ENCODE assay signal across 21 mouse cellular contexts in the genomic region with DNA sequence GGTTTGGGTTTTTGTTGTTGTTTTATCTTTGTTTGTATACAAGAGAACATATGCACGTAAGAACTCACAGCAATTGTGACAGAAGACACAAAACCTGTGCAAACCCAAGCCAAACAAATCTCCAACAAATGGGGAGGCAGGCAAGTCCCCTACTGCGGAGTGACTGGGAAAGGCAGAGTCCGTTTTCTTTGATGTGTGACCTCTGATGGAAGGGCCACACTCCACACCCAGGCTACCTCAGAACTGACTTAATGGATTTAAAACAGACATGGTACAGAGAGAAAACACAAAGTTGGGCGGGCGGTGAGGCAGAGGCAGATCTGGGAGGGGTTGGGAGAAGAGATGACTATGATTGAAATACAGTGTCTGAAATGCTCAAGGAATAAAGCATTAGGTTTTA.
DNase-seq lines count a peak whose midpoint lies in the region; ATAC-seq lines count a peak whose summit lies in the region.
"Had no signal": no experiment of that assay in that cellular context is flagged by ENCODE, and none has a peak within 500 bp of the region (broad histone marks: within the 10 kb centered on the region; RNA-seq: fewer than 3 reads in every experiment).

No protein-coding gene starts in this region.

- ATAC-seq in embryonic facial prominence, embryonic 11.5 days (replicated peaks; ENCODE audit: insufficient number of reproducible peaks, low FRiP score, low TSS enrichment, low read depth), result no peak
- ATAC-seq in midbrain, embryonic 16.5 days, result no peak
- ATAC-seq: CD4-positive, CD25-positive, alpha-beta regulatory T cell, adult 4 months; forebrain, embryonic 16.5 days; intestine, embryonic 16.5 days had no signal

- no peak overlapping the region for H3K4me2 ChIP-seq in embryonic facial prominence, embryonic 11.5 days (ENCODE audit: low read depth, low read length)
- no peak overlapping the region for H3K4me2 ChIP-seq in midbrain, embryonic 16.5 days (ENCODE audit: low read length)
- H3K4me2 ChIP-seq: embryonic facial prominence, embryonic 13.5 days; forebrain, embryonic 12.5 days; hindbrain, embryonic 15.5 days had no signal

- no peaks in the 10 kb centered on the region for H3K36me3 ChIP-seq in embryonic facial prominence, embryonic 11.5 days (replicated peaks; ENCODE audit: control insufficient read depth, insufficient read depth, low read depth, low read length)
- peaks cover 9% of the 10 kb centered on the region for H3K36me3 ChIP-seq in embryonic facial prominence, embryonic 10.5 days (replicated peaks)
- peaks cover 13% of the 10 kb centered on the region for H3K36me3 ChIP-seq in midbrain, embryonic 10.5 days
- 0 out of 2 replicates have a peak, but pooled peaks cover 2% of the 10 kb centered on the region for H3K36me3 ChIP-seq in midbrain, embryonic 16.5 days (ENCODE audit: control insufficient read depth, insufficient read depth, low read length)
- H3K36me3 ChIP-seq: embryonic facial prominence, embryonic 13.5 days; heart, embryonic 10.5 days; hindbrain, embryonic 15.5 days had no signal

- no peak overlapping the region for H3K4me3 ChIP-seq in embryonic facial prominence, embryonic 11.5 days (ENCODE audit: low read depth, low read length)
- H3K4me3 ChIP-seq in embryonic facial prominence, embryonic 10.5 days, result no peak overlapping the region
- H3K4me3 ChIP-seq in midbrain, embryonic 10.5 days, result no peak overlapping the region
- H3K4me3 ChIP-seq in midbrain, embryonic 16.5 days (ENCODE audit: low read depth, low read length), result no peak overlapping the region
- H3K4me3 ChIP-seq: embryonic facial prominence, embryonic 13.5 days; forebrain, embryonic 12.5 days; heart, embryonic 10.5 days; hindbrain, embryonic 15.5 days had no signal

- H3K27ac ChIP-seq in embryonic facial prominence, embryonic 11.5 days (replicated peaks; ENCODE audit: low read depth, low read length), result no peak overlapping the region
- no peak overlapping the region for H3K27ac ChIP-seq in embryonic facial prominence, embryonic 10.5 days (replicated peaks)
- H3K27ac ChIP-seq in midbrain, embryonic 10.5 days (replicated peaks), result no peak overlapping the region
- H3K27ac ChIP-seq in midbrain, embryonic 16.5 days (ENCODE audit: low read length), result no peak overlapping the region
- H3K27ac ChIP-seq: embryonic facial prominence, embryonic 13.5 days; forebrain, embryonic 12.5 days; heart, embryonic 10.5 days; hindbrain, embryonic 15.5 days had no signal

- no peak overlapping the region for H3K9ac ChIP-seq in embryonic facial prominence, embryonic 11.5 days (replicated peaks; ENCODE audit: low read length)
- no peak overlapping the region for H3K9ac ChIP-seq in midbrain, embryonic 16.5 days (ENCODE audit: low read depth, low read length)
- H3K9ac ChIP-seq: embryonic facial prominence, embryonic 13.5 days; forebrain, embryonic 12.5 days; hindbrain, embryonic 15.5 days had no signal

- peak; percentile 8 for DNase-seq in embryonic facial prominence, embryonic 11.5 days (ENCODE audit: low spot score)
- no peak for DNase-seq in embryonic facial prominence, embryonic 10.5 days (ENCODE audit: low spot score)
- peak; percentile 30 for DNase-seq in midbrain, embryonic 10.5 days (ENCODE audit: low spot score)
- DNase-seq in embryo, embryonic 10.5 days (ENCODE audit: low spot score), result peak; percentile 45
- no peak for DNase-seq in heart, postnatal 14 days
- no peak for DNase-seq in thymus, adult 18-20 months
- DNase-seq: adrenal gland, adult 2 months; B cell, adult 2 months; cerebellum, adult 2 months; cerebellum, postnatal 14 days; gastrocnemius, postnatal 14 days; heart, postnatal 10 days; kidney, adult 2 months had no signal

- H3K27me3 ChIP-seq in embryonic facial prominence, embryonic 11.5 days (ENCODE audit: control insufficient read depth, insufficient read depth, low read length), result no peaks in the 10 kb centered on the region
- H3K27me3 ChIP-seq in embryonic facial prominence, embryonic 10.5 days (replicated peaks; ENCODE audit: low read depth, poor library complexity, severe bottlenecking), result no peaks in the 10 kb centered on the region
- no peaks in the 10 kb centered on the region for H3K27me3 ChIP-seq in midbrain, embryonic 10.5 days (ENCODE audit: low read depth, poor library complexity, severe bottlenecking)
- no peaks in the 10 kb centered on the region for H3K27me3 ChIP-seq in midbrain, embryonic 16.5 days (ENCODE audit: control insufficient read depth, insufficient read depth, low read depth, low read length)
- H3K27me3 ChIP-seq: embryonic facial prominence, embryonic 13.5 days; forebrain, embryonic 12.5 days; hindbrain, embryonic 15.5 days had no signal

- H3K4me1 ChIP-seq in embryonic facial prominence, embryonic 11.5 days (ENCODE audit: control insufficient read depth, insufficient read depth, low read length), result no peaks in the 10 kb centered on the region
- peaks cover 13% of the 10 kb centered on the region for H3K4me1 ChIP-seq in embryonic facial prominence, embryonic 10.5 days
- H3K4me1 ChIP-seq in midbrain, embryonic 10.5 days, result peaks cover 22% of the 10 kb centered on the region
- peaks cover 10% of the 10 kb centered on the region for H3K4me1 ChIP-seq in midbrain, embryonic 16.5 days (ENCODE audit: control insufficient read depth, insufficient read depth, low read length)
- H3K4me1 ChIP-seq: heart, embryonic 10.5 days had no signal

- H3K9me3 ChIP-seq in embryonic facial prominence, embryonic 11.5 days (replicated peaks; ENCODE audit: control insufficient read depth, low read length), result no peaks in the 10 kb centered on the region
- no peaks in the 10 kb centered on the region for H3K9me3 ChIP-seq in embryonic facial prominence, embryonic 10.5 days
- no peaks in the 10 kb centered on the region for H3K9me3 ChIP-seq in midbrain, embryonic 10.5 days (replicated peaks)
- H3K9me3 ChIP-seq in midbrain, embryonic 16.5 days (replicated peaks; ENCODE audit: control insufficient read depth, low read length, poor library complexity, severe bottlenecking), result no peaks in the 10 kb centered on the region
- H3K9me3 ChIP-seq: embryonic facial prominence, embryonic 13.5 days; forebrain, embryonic 12.5 days; heart, embryonic 10.5 days; hindbrain, embryonic 15.5 days had no signal

- WGBS in embryonic facial prominence, embryonic 11.5 days, result 23% methylated on average over 5 of the region's 5 CpGs
- WGBS in embryonic facial prominence, embryonic 10.5 days, result 26% methylated on average over 5 of the region's 5 CpGs
- 20% methylated on average over 5 of the region's 5 CpGs for WGBS in midbrain, embryonic 10.5 days
- 21% methylated on average over 5 of the region's 5 CpGs for WGBS in midbrain, embryonic 16.5 days

- intact Hi-C loops in heart, postnatal 14 days (cut with DNase I), result no loop called here

Comparison
In these comparisons a context has a peak if more than half of its experiments do, and no peak if none do; other contexts are left out.
1. DNase-seq: peak in embryonic facial prominence, embryonic 11.5 days (single experiment), midbrain, embryonic 10.5 days (single experiment) and embryo, embryonic 10.5 days (single experiment); none in embryonic facial prominence, embryonic 10.5 days (single experiment), heart, postnatal 14 days (0 of 2) and thymus, adult 18-20 months (0 of 2).